Mouse (Mus musculus): ENCODE results near the gene Gm16503. TPM values are rescaled to one million over a fixed set of nuclear protein-coding genes. Genes with fewer than 3 reads are reported as not detected.

The Gm16503 gene
- total RNA-seq (2023), result 0.11 and 0.38 TPM in 2 replicates

DNA sequence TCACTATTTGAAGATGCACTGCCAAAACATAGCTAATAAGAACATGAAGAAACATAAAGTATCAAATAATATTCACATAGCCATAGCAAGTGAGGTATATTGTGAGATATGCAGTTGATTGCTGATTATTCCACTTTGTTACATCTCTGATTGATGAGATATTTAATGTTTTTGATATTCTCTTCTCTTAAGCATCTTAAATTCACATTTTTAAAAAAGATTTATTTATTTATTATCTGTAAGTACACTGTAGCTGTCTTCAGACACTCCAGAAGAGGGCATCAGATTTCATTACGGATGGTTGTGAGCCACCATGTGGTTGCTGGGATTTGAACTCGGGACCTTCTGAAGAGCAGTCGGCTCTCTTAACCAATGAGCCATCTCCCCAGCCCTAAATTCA lies at the start of gene Gm16503:
TSS of gene Gm16503 (plus strand) at position 301 of the 400 bp plus-strand sequence.

DNA sequence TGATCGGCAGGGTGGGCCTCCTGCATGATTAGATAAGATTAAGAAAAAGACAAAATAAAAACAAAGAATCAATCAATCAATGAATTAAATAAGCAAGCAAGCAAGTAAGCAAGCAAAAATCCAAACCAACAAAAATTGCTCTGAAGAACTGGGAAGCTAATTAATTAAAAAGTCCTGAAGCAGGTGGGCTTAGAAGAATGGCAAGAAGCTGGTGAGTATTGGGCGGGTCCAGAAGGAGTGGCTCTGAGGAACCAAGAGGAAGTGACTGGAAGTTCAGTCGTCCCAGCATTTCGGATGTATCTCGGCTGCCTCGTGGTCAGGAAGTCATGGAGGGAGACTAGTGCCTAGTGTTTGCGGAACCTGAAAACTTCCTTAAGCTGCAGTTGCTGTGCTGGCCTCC lies 47.9 kb upstream of the Gm16503 start, which contains the start of gene Zfp982:
TSS of gene Zfp982 (plus strand) at position 301 of the 400 bp plus-strand sequence.

DNA sequence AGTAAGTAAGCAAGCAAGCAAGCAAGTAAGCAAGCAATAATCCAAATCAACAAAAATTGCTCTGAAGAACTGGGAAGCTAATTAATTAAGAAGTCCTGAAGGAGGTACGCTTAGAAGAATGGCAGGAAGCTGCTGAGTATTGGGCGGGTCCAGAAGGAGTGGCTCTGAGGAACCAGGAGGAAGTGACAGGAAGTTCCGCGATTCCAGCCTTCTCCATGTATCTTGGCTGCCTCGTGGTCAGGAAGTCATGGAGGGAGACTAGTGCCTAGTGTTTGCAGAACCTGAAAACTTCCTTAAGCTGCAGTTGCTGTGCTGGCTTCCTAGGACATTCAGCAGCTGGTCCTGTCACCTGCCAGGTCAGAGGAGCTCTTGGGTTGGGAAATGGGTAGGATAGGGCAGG lies 13.1 kb downstream of the Gm16503 start, which contains the start of gene Zfp985:
TSS of gene Zfp985 (plus strand) at position 207 of the 400 bp plus-strand sequence.

Other genes with a start within 250 kb of the Gm16503 start
- gene Zfp988, start 234.5 kb upstream of the Gm16503 start, total RNA-seq (2023), result not detected in 2 replicates
- not detected in 2 replicates for gene Zfp978, start 178.9 kb upstream of the Gm16503 start, total RNA-seq (2023)
- 0.32 TPM in 1 of 2 replicates, not detected in the other for gene Zfp982, start 47.8 kb upstream of the Gm16503 start, total RNA-seq (2023)
- 0.41 TPM in 1 of 2 replicates, not detected in the other for gene Zfp985, start 13.1 kb downstream of the Gm16503 start, total RNA-seq (2023)
- gene Zfp979, start 102.3 kb downstream of the Gm16503 start, total RNA-seq (2023), result 0.25 TPM in 1 of 2 replicates, not detected in the other
- not detected in 2 replicates for gene Zfp534, start 162.3 kb downstream of the Gm16503 start, total RNA-seq (2023)

Measured in neutrophil, adult 65 days (primary cell).